Mouse (Mus musculus): ENCODE data around the gene Defa35.
"Not testable (repeated sequence)": the region's sequence is repeated elsewhere in the genome, so short reads cannot be mapped to it uniquely, and the experiment has no call there.

Gene Defa35

GRCm38 (mm10) chr8:21064738-21065137 is at the start of gene Defa35:
TSS of gene Defa35 (plus strand) at chr8:21065038.
- DNase-seq = not testable (repeated sequence)

- not testable (repeated sequence) for DNase-seq
These were observed 39.6 kb upstream of the Defa35 start, which contains the start of gene Defa21 for GRCm38 (mm10) chr8:21025245-21025644. TSS of gene Defa21 (plus strand) at chr8:21025545.

- DNase-seq = not testable (repeated sequence)
These were observed 10.1 kb upstream of the Defa35 start, which contains the start of gene Defa23 for GRCm38 (mm10) chr8:21054747-21055146. TSS of gene Defa23 (plus strand) at chr8:21055047.

- not testable (repeated sequence) for DNase-seq
These were observed 19.3 kb downstream of the Defa35 start, which contains the start of gene Defa25 for GRCm38 (mm10) chr8:21084142-21084541. TSS of gene Defa25 (plus strand) at chr8:21084442.

GRCm38 (mm10) chr8:21093106-21093505 is 28.3 kb downstream of the Defa35 start:
- DNase-seq = no peak

- DNase-seq = not testable (repeated sequence)
These were observed 31.1 kb downstream of the Defa35 start, which contains the start of gene Gm14851 for GRCm38 (mm10) chr8:21095950-21096349. TSS of gene Gm14851 (minus strand) at chr8:21096050.
